Mouse (Mus musculus): Measurements from ENCODE around the gene Aoc2. TPM values are rescaled to one million over a fixed set of nuclear protein-coding genes. Genes with fewer than 3 reads are reported as not detected.

Aoc2 gene
- 22.4 TPM for total RNA-seq (2023)

GRCm38 (mm10) chr11:101324763-101325162 is at the start of gene Aoc2:
TSS of gene Aoc2 (plus strand) at chr11:101325063.

GRCm38 (mm10) chr11:101278223-101279192 is 46.4 kb upstream of the Aoc2 start, which contains the start of the genes Cntd1 and Coa3:
TSS of gene Cntd1 (plus strand) at chr11:101279012.
TSS of gene Coa3 (minus strand) at chr11:101279114.

GRCm38 (mm10) chr11:101302004-101302798 is 22.7 kb upstream of the Aoc2 start, which contains the start of gene Becn1:
TSS of gene Becn1 (minus strand) at chr11:101302286.

GRCm38 (mm10) chr11:101315665-101316500 is 9.0 kb upstream of the Aoc2 start, which contains the start of gene Psme3:
TSS of gene Psme3 (plus strand) at chr11:101316213.

GRCm38 (mm10) chr11:101330371-101330924 is 5.6 kb downstream of the Aoc2 start, which contains the start of gene Aoc3:
TSS of gene Aoc3 (plus strand) at chr11:101330605.

GRCm38 (mm10) chr11:101367326-101367935 is 42.6 kb downstream of the Aoc2 start, which contains the start of gene G6pc:
TSS of gene G6pc (plus strand) at chr11:101367561.

Other genes with a start within 250 kb of the Aoc2 start
- gene Hsd17b1, start 246.7 kb upstream of the Aoc2 start, total RNA-seq (2023), result 2.8 TPM
- gene Coasy, start 242.5 kb upstream of the Aoc2 start, total RNA-seq (2023), result 11.5 TPM
- gene Mlx, start 237.8 kb upstream of the Aoc2 start, total RNA-seq (2023), result 47.4 TPM
- gene Psmc3ip, start 229.6 kb upstream of the Aoc2 start, total RNA-seq (2023), result 3.9 TPM
- gene Retreg3, start 205.2 kb upstream of the Aoc2 start, total RNA-seq (2023), result 86.7 TPM
- 15.4 TPM for gene Tubg1, start 205.1 kb upstream of the Aoc2 start, total RNA-seq (2023)
- gene Tubg2, start 169.2 kb upstream of the Aoc2 start, total RNA-seq (2023), result 0.98 TPM
- 0.38 TPM for gene Cntnap1, start 154.5 kb upstream of the Aoc2 start, total RNA-seq (2023)
- gene Plekhh3, start 153.7 kb upstream of the Aoc2 start, total RNA-seq (2023), result 0.56 TPM
- gene Ccr10, start 149.6 kb upstream of the Aoc2 start, total RNA-seq (2023), result not detected
- 91.5 TPM for gene Ezh1, start 98.6 kb upstream of the Aoc2 start, total RNA-seq (2023)
- 0.92 TPM for gene Ramp2, start 79.0 kb upstream of the Aoc2 start, total RNA-seq (2023)
- gene Vps25, start 71.4 kb upstream of the Aoc2 start, total RNA-seq (2023), result 65.9 TPM
- 2.5 TPM for gene Wnk4, start 64.5 kb upstream of the Aoc2 start, total RNA-seq (2023)
- gene Cntd1, start 46.1 kb upstream of the Aoc2 start, total RNA-seq (2023), result not detected
- 26.4 TPM for gene Coa3, start 45.9 kb upstream of the Aoc2 start, total RNA-seq (2023)
- 187 TPM for gene Becn1, start 22.8 kb upstream of the Aoc2 start, total RNA-seq (2023)
- gene Psme3, start 8.8 kb upstream of the Aoc2 start, total RNA-seq (2023), result 128 TPM
- 0.68 TPM for gene Aoc3, start 5.5 kb downstream of the Aoc2 start, total RNA-seq (2023)
- not detected for gene G6pc, start 42.5 kb downstream of the Aoc2 start, total RNA-seq (2023)
- gene Aarsd1, start 92.6 kb downstream of the Aoc2 start, total RNA-seq (2023), result 21.6 TPM
- gene Gm27029, start 99.7 kb downstream of the Aoc2 start, total RNA-seq (2023), result 3.0 TPM
- 22.3 TPM for gene Rundc1, start 100.0 kb downstream of the Aoc2 start, total RNA-seq (2023)
- 5.2 TPM for gene Ptges3l, start 100.3 kb downstream of the Aoc2 start, total RNA-seq (2023)
- 120 TPM for gene Rpl27, start 117.2 kb downstream of the Aoc2 start, total RNA-seq (2023)
- 71.2 TPM for gene Ifi35, start 123.3 kb downstream of the Aoc2 start, total RNA-seq (2023)
- gene Rnd2, start 139.9 kb downstream of the Aoc2 start, total RNA-seq (2023), result 1.2 TPM
- gene Vat1, start 141.2 kb downstream of the Aoc2 start, total RNA-seq (2023), result 8.6 TPM
- 2.2 TPM for gene Brca1, start 226.9 kb downstream of the Aoc2 start, total RNA-seq (2023)
- 127 TPM for gene Nbr1, start 227.1 kb downstream of the Aoc2 start, total RNA-seq (2023)